Mouse (Mus musculus): Measurements from ENCODE around the gene Vgll4. TPM values are rescaled to one million over a fixed set of nuclear protein-coding genes. Genes with fewer than 3 reads are reported as not detected.

Vgll4 gene
- total RNA-seq, 1 experiment, result 25.5 TPM

DNA sequence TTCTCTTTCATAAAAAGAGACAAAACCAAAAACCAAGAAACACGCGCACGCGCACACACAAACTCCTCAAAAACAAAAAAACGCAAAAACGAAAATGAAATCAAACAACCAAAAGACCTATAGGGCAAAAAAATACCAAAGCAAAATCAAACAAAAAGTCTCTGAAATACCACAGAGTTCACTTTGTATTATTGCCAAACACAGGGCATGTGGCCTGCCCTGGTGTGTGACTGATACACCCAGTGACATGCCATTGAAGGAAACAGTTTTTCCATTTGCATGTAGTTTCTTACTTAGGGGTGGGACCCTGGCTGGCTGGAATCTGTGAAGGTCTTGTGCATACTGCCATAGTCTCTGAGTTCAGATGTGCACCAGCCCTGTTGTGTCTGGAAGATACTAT is 62.3 kb downstream of the Vgll4 start:
- Histone ChIP-seq H3K36me3 (ENCODE audit: control insufficient read depth, insufficient read depth, low read length, poor library complexity, severe bottlenecking) (no peaks in the 10 kb centered on the region), H3K9ac (ENCODE audit: insufficient read depth, low read depth, low read length, poor library complexity, severe bottlenecking) (no peak overlapping the region), H3K4me3 (ENCODE audit: insufficient read depth in 1 of 2, low read depth in 1 of 2, low read length in 2 of 2, poor library complexity in 1 of 2, severe bottlenecking in 1 of 2) (no peak overlapping the region), H3K27ac (ENCODE audit: insufficient read depth, low read depth, low read length, poor library complexity, severe bottlenecking) (no peak overlapping the region), H3K9me3 (ENCODE audit: control insufficient read depth, insufficient read depth, low read depth, low read length) (no peaks in the 10 kb centered on the region), H3K4me1 (ENCODE audit: control insufficient read depth in 2 of 2, insufficient read depth in 2 of 2, low read length in 2 of 2, poor library complexity in 1 of 2) (no peaks in the 10 kb centered on the region; a peak in 1 of 4 replicates)
- DNase-seq (ENCODE audit: low read depth, low spot score), result no peak
- TF ChIP-seq CHD2 (IDR thresholded peaks at IDR 0.05; ENCODE audit: low read depth, low read length), result no peak
- no peak for TF ChIP-seq MAFK (IDR thresholded peaks at IDR 0.05; ENCODE audit: insufficient read depth, low read depth, low read length)
- no peak for TF ChIP-seq HCFC1 (IDR thresholded peaks at IDR 0.05; ENCODE audit: borderline replicate concordance, insufficient read depth, low read length)
- no peak for TF ChIP-seq ZNF384 (IDR thresholded peaks at IDR 0.05; ENCODE audit: low read depth, low read length)
- TF ChIP-seq ZC3H11A (IDR thresholded peaks at IDR 0.05; ENCODE audit: borderline replicate concordance, low read depth, low read length), result no peak
- in situ Hi-C loops (cut with MboI; ENCODE audit: low sequenced_read_pairs in 2 of 2, unreplicated experiment in 2 of 2), result loop anchor here in 1 of 2 experiments (25.0 kb wide), 1 partner anchor 105 kb away; no protein-coding TSS in a partner anchor

DNA sequence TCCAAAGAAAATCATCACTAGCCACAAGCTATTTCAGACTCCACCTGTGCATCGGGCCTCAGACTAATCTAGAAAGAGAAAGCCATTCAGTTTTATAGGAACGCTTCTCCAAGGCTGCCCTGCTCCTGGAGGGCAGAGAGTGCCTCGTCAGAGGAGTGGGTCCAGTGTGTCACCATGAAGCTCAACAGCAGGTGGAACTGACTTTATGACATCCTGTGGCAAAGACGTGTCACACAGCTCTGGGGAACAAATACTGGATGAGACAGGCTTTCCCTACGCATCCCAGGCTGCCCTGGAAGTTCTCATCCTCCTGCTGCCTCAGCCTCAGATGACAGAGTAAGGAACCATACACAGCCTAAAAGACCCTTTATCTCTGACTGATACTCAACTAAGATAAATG is 63.6 kb downstream of the Vgll4 start:
- Histone ChIP-seq H3K9me3 (ENCODE audit: control insufficient read depth, insufficient read depth, low read depth, low read length) (no peaks in the 10 kb centered on the region), H3K27ac (ENCODE audit: insufficient read depth, low read depth, low read length, poor library complexity, severe bottlenecking) (no peak overlapping the region), H3K36me3 (ENCODE audit: control insufficient read depth, insufficient read depth, low read length, poor library complexity, severe bottlenecking) (no peaks in the 10 kb centered on the region), H3K4me1 (ENCODE audit: control insufficient read depth in 2 of 2, insufficient read depth in 2 of 2, low read length in 2 of 2, poor library complexity in 1 of 2) (peaks cover 0 to 4% of the 10 kb centered on the region in 2 experiments; a peak in 1 of 4 replicates), H3K9ac (ENCODE audit: insufficient read depth, low read depth, low read length, poor library complexity, severe bottlenecking) (no peak overlapping the region), H3K4me3 (ENCODE audit: insufficient read depth in 1 of 2, low read depth in 1 of 2, low read length in 2 of 2, poor library complexity in 1 of 2, severe bottlenecking in 1 of 2) (no peak overlapping the region)
- in situ Hi-C loops (cut with MboI; ENCODE audit: low sequenced_read_pairs in 2 of 2, unreplicated experiment in 2 of 2), result loop anchor here in 1 of 2 experiments (25.0 kb wide), 1 partner anchor 106 kb away; no protein-coding TSS in a partner anchor
- TF ChIP-seq MAFK (IDR thresholded peaks at IDR 0.05; ENCODE audit: insufficient read depth, low read depth, low read length) (no peak), ZNF384 (IDR thresholded peaks at IDR 0.05; ENCODE audit: low read depth, low read length) (no peak), ZC3H11A (IDR thresholded peaks at IDR 0.05; ENCODE audit: borderline replicate concordance, low read depth, low read length) (no peak), CHD2 (IDR thresholded peaks at IDR 0.05; ENCODE audit: low read depth, low read length) (no peak), HCFC1 (IDR thresholded peaks at IDR 0.05; ENCODE audit: borderline replicate concordance, insufficient read depth, low read length) (no peak)
- no peak for DNase-seq (ENCODE audit: low read depth, low spot score)

DNA sequence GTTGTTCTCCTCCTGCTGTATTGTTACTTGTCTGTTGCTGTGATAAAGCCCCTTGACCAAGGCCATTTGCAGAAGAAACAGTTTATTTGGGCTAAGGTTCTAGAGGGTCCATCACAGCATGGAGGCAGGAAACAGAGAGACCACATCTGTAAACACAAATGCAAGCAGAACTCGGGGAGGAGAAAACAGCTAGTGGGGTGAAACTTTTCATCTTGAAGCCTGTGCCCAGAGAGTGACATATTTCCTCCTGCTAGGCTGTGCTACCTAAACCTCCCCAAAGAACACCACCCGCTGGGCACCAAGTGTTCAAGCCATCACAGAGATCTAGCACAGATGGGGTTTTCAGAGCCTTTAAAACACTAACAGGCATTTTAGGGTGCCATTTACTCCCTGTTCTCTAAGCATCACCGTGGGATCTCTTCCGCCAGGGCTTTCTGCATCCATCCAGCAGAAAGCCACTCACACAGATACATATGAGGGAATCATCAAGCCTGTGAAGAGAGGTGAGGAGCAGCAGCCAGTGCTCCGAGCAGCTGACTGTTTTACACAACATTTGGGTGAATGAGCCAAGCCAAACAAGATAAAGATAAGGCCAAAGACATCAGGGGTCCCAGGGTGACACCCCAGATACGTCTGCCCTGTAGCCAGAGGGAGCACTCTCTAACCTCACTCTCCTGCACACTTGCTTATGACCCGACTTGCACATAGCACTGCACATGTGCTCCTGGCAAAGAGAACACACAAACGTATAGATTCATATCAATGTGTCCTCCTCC is 64.4 kb downstream of the Vgll4 start:
- Histone ChIP-seq H3K4me3 (ENCODE audit: insufficient read depth in 1 of 2, low read depth in 1 of 2, low read length in 2 of 2, poor library complexity in 1 of 2, severe bottlenecking in 1 of 2) (no peak overlapping the region), H3K9ac (ENCODE audit: insufficient read depth, low read depth, low read length, poor library complexity, severe bottlenecking) (no peak overlapping the region), H3K27ac (ENCODE audit: insufficient read depth, low read depth, low read length, poor library complexity, severe bottlenecking) (no peak overlapping the region), H3K4me1 (ENCODE audit: control insufficient read depth in 2 of 2, insufficient read depth in 2 of 2, low read length in 2 of 2, poor library complexity in 1 of 2) (peaks cover 0 to 5% of the 10 kb centered on the region in 2 experiments; a peak in 1 of 4 replicates), H3K9me3 (ENCODE audit: control insufficient read depth, insufficient read depth, low read depth, low read length) (no peaks in the 10 kb centered on the region), H3K36me3 (ENCODE audit: control insufficient read depth, insufficient read depth, low read length, poor library complexity, severe bottlenecking) (no peaks in the 10 kb centered on the region)
- TF ChIP-seq CHD2 (IDR thresholded peaks at IDR 0.05; ENCODE audit: low read depth, low read length) (no peak), ZNF384 (IDR thresholded peaks at IDR 0.05; ENCODE audit: low read depth, low read length) (no peak)
- DNase-seq (ENCODE audit: low read depth, low spot score), result no peak
- in situ Hi-C loops (cut with MboI; ENCODE audit: low sequenced_read_pairs in 2 of 2, unreplicated experiment in 2 of 2), result loop anchor here in 1 of 2 experiments (25.0 kb wide), 1 partner anchor 107 kb away; no protein-coding TSS in a partner anchor

- Histone ChIP-seq H3K9me3 (ENCODE audit: control insufficient read depth, insufficient read depth, low read depth, low read length) (no peaks in the 10 kb centered on the region), H3K27ac (ENCODE audit: insufficient read depth, low read depth, low read length, poor library complexity, severe bottlenecking) (no peak overlapping the region), H3K4me3 (ENCODE audit: insufficient read depth in 1 of 2, low read depth in 1 of 2, low read length in 2 of 2, poor library complexity in 1 of 2, severe bottlenecking in 1 of 2) (no peak overlapping the region), H3K4me1 (ENCODE audit: control insufficient read depth in 2 of 2, insufficient read depth in 2 of 2, low read length in 2 of 2, poor library complexity in 1 of 2) (peaks cover 0 to 7% of the 10 kb centered on the region in 2 experiments; a peak in 1 of 4 replicates), H3K9ac (ENCODE audit: insufficient read depth, low read depth, low read length, poor library complexity, severe bottlenecking) (no peak overlapping the region), H3K36me3 (ENCODE audit: control insufficient read depth, insufficient read depth, low read length, poor library complexity, severe bottlenecking) (no peaks in the 10 kb centered on the region)
- no peak for DNase-seq (ENCODE audit: low read depth, low spot score)
- TF ChIP-seq HCFC1 (IDR thresholded peaks at IDR 0.05; ENCODE audit: borderline replicate concordance, insufficient read depth, low read length) (no peak), MAFK (IDR thresholded peaks at IDR 0.05; ENCODE audit: insufficient read depth, low read depth, low read length) (no peak), CHD2 (IDR thresholded peaks at IDR 0.05; ENCODE audit: low read depth, low read length) (no peak), ZC3H11A (IDR thresholded peaks at IDR 0.05; ENCODE audit: borderline replicate concordance, low read depth, low read length) (no peak), ZNF384 (IDR thresholded peaks at IDR 0.05; ENCODE audit: low read depth, low read length) (no peak)
- in situ Hi-C loops (cut with MboI; ENCODE audit: low sequenced_read_pairs in 2 of 2, unreplicated experiment in 2 of 2), result loop anchor here in 1 of 2 experiments (25.0 kb wide), 1 partner anchor 107 kb away; no protein-coding TSS in a partner anchor
Measured at GRCm38 (mm10) chr6:114904818-114905217, 65.0 kb downstream of the Vgll4 start.
